Mouse (Mus musculus): ENCODE data around the gene Tsga10ip. TPM values are rescaled to one million over a fixed set of nuclear protein-coding genes. Genes with fewer than 3 reads are reported as not detected.
A peak's percentile ranks its signal among the peaks of the same experiment; 100 is the strongest.

Tsga10ip gene
- polyA plus RNA-seq, 1 experiment from 2014 or later, result not detected

GRCm38 (mm10) chr19:5425906-5426565 lies 23.7 kb upstream of the Tsga10ip start:
- Histone ChIP-seq H3K4me1 (ENCODE audit: control insufficient read depth, insufficient read depth, low read length) (peaks cover 21% of the 10 kb centered on the region), H3K4me2 (replicated peaks; ENCODE audit: low read depth, low read length) (peak overlapping the region; percentile 91), H3K27me3 (ENCODE audit: control insufficient read depth, insufficient read depth, low read length) (no peaks in the 10 kb centered on the region), H3K36me3 (ENCODE audit: control insufficient read depth, insufficient read depth, low read length) (peaks cover 20% of the 10 kb centered on the region), H3K27ac (ENCODE audit: low read length) (peak overlapping the region; percentile 78; the same call in 1 of the 2 replicates), H3K4me3 (ENCODE audit: low read depth, low read length) (peak overlapping the region; percentile 69), H3K9ac (replicated peaks; ENCODE audit: low read depth, low read length) (peak overlapping the region; percentile 92), H3K9me3 (ENCODE audit: control insufficient read depth, low read depth, low read length) (no peaks in the 10 kb centered on the region)
- 87% methylated on average over 18 of the region's 18 CpGs for WGBS
- ATAC-seq (ENCODE audit: insufficient number of reproducible peaks, insufficient read depth, low FRiP score, low read depth), result no peak

DNA sequence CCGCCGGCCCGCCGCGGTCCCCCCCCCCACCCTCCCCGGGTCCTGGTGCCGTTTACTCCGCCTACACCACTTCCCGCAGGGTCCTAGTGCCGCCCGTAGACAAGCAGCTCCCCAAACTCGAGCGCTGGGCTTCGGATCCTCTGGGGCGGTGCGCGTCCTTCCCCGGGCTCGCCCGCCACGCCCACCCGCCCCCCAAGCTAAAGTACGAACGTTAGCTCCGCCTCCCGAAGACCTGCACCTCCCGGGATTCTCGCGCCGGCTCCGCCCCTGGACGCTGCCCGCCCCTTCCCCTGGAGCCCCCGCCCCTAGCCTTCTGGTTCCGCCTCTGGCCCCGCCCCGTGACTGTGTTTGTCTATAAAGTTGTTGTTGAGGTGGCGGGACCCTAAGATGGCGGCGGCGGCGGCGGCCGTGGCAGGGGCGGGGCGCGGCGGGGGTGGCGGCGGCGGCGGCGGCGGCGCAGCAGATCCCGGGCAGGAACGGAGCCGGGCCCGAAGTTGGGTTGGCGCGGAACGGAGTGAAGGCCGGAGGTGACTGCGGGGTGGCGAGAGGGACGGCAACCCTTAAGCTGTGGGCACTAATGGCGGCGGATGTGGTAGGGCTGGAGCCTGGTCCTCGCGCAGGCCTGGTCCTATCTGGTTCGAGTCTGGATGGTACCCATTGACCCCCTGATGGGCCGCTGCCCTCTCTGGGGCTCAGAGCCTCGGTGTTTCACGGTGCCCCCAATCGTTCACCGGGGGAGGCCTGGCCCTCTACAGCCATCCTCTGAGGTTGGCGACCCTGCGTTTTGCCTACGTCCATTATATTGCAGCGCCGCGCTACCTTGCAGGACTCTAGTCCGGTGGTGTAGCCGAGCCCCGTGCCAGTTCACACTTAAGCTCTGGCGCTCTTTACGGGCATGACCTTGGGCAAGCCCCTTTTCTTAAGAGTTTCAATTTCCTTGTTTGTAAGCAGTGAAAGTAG lies 22.7 kb upstream of the Tsga10ip start, which contains the start of the genes Drap1 and AI837181:
Gene Drap1, minus strand, starts transcription at position 198 of the 960 bp plus-strand sequence.
Gene AI837181, plus strand, starts transcription at position 363 of the 960 bp plus-strand sequence.
- H3K9ac ChIP-seq (replicated peaks; ENCODE audit: low read depth, low read length), result peak within 1 kb of the TSS; percentile 92
- H3K27ac ChIP-seq (ENCODE audit: low read length), result peak within 1 kb of the TSS; percentile 90
- H3K4me1 ChIP-seq (ENCODE audit: control insufficient read depth, insufficient read depth, low read length), result peaks cover 21% of the 10 kb centered on the region
- peaks cover 20% of the 10 kb centered on the region for H3K36me3 ChIP-seq (ENCODE audit: control insufficient read depth, insufficient read depth, low read length)
- no peaks in the 10 kb centered on the region for H3K27me3 ChIP-seq (ENCODE audit: control insufficient read depth, insufficient read depth, low read length)
- under 1% methylated on average over 86 of the region's 87 CpGs for WGBS
- H3K4me2 ChIP-seq (replicated peaks; ENCODE audit: low read depth, low read length), result peak within 1 kb of the TSS; percentile 91
- ATAC-seq (ENCODE audit: insufficient number of reproducible peaks, insufficient read depth, low FRiP score, low read depth), result peak; percentile 92
- H3K9me3 ChIP-seq (ENCODE audit: control insufficient read depth, low read depth, low read length), result no peaks in the 10 kb centered on the region
- peak within 1 kb of the TSS; percentile 69 for H3K4me3 ChIP-seq (ENCODE audit: low read depth, low read length)

DNA sequence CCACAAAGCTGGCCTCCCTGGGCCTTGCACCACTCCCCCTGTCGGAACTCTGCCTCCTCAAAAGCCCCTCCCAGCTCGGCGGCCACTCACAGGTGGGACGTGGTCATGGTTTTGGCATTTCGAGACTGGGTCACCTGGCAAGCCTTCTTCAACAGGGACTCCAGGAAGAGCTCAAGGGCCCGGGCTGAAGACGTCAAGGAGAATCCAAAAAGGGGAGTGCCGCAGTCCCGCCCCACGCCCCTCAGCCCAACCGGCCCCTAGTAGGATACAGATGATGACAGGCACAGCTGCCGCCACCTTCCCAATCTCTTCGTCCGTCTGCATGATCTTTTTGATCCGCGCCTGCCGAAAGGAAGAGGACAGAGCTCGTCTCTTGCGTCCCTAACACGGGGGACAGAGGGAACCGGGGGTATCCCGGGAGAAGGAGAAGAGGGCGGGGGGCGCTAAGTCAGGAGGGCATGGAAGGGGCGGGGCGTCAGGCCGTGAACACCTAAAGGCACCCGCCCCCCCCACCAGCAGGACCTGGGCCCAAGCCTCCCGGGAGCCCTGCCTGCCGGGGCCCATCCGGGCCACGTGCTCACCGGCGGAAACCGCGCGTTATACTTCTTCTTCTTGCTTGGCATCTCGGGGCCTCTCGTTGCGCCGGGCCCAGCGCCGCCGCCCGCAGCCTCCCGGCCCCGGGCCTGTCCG lies 21.9 kb upstream of the Tsga10ip start:
- Histone ChIP-seq H3K9ac (replicated peaks; ENCODE audit: low read depth, low read length) (peak overlapping the region; percentile 80), H3K36me3 (ENCODE audit: control insufficient read depth, insufficient read depth, low read length) (peaks cover 20% of the 10 kb centered on the region), H3K4me3 (ENCODE audit: low read depth, low read length) (peak overlapping the region; percentile 69), H3K27me3 (ENCODE audit: control insufficient read depth, insufficient read depth, low read length) (no peaks in the 10 kb centered on the region), H3K27ac (ENCODE audit: low read length) (peak overlapping the region; percentile 90), H3K4me2 (replicated peaks; ENCODE audit: low read depth, low read length) (peak overlapping the region; percentile 65), H3K4me1 (ENCODE audit: control insufficient read depth, insufficient read depth, low read length) (peaks cover 21% of the 10 kb centered on the region), H3K9me3 (ENCODE audit: control insufficient read depth, low read depth, low read length) (no peaks in the 10 kb centered on the region)
- WGBS, result under 1% methylated on average over 29 of the region's 48 CpGs
- peak; percentile 74 for ATAC-seq (ENCODE audit: insufficient number of reproducible peaks, insufficient read depth, low FRiP score, low read depth)

DNA sequence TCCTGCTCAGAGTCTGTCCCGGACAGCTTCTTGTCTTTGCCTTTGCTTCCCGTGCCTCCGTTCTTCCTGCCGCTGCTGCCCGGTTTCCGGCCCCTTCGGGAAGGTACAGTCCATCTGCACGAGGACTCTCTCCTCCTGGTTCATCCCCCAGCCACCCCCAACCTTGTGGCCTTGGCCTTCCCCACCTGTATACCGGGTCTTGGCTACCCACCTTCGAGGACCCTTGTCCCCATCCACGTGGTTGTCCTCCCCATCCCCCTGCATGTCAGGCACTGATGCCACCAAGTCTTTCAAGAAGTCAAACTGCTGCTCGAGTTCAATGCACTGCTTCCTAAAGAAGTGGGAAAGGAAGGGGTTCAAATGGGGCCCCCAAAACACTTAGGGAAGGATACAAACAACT lies 21.2 kb upstream of the Tsga10ip start:
- peak overlapping the region; percentile 90; the same call in 1 of the 2 replicates for H3K27ac ChIP-seq (ENCODE audit: low read length)
- peak overlapping the region; percentile 65 for H3K4me2 ChIP-seq (replicated peaks; ENCODE audit: low read depth, low read length)
- peak overlapping the region; percentile 69 for H3K4me3 ChIP-seq (ENCODE audit: low read depth, low read length)
- H3K9ac ChIP-seq (replicated peaks; ENCODE audit: low read depth, low read length), result peak overlapping the region; percentile 80
- no peaks in the 10 kb centered on the region for H3K27me3 ChIP-seq (ENCODE audit: control insufficient read depth, insufficient read depth, low read length)
- no peaks in the 10 kb centered on the region for H3K9me3 ChIP-seq (ENCODE audit: control insufficient read depth, low read depth, low read length)
- H3K36me3 ChIP-seq (ENCODE audit: control insufficient read depth, insufficient read depth, low read length), result peaks cover 20% of the 10 kb centered on the region
- H3K4me1 ChIP-seq (ENCODE audit: control insufficient read depth, insufficient read depth, low read length), result peaks cover 21% of the 10 kb centered on the region
- no peak for ATAC-seq (ENCODE audit: insufficient number of reproducible peaks, insufficient read depth, low FRiP score, low read depth)
- WGBS, result 58% methylated on average over 12 of the region's 12 CpGs

DNA sequence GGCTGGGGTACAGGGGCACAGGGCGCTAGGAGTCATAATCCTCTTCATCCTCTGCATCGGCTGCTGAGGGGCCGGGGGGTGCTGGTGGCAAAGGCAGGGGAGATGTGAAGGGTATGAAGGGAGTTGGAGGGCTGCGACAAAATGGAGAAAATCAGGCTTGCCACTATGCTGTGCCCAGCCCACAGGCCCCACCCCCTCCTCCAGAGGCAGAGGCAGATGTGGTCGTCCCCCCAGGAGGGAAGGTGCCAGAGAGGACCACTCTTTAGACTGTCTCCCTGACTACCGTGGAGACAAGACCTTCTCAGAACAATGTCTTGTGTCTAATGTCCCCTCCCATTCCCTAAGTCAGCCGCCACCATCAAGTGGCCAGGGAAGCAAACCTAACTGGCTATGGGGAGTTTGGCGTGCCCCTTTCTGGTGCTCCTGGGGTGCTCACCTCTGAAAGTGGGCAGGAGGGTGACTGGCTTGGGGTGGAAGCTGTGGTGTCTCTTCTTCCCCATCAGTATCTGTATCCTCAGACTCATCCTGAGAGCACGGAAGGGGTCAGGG lies 20.6 kb upstream of the Tsga10ip start:
- Histone ChIP-seq H3K4me3 (ENCODE audit: low read depth, low read length) (no peak overlapping the region), H3K27me3 (ENCODE audit: control insufficient read depth, insufficient read depth, low read length) (no peaks in the 10 kb centered on the region), H3K4me2 (replicated peaks; ENCODE audit: low read depth, low read length) (peak overlapping the region; percentile 65; the same call in 1 of the 2 replicates), H3K9me3 (ENCODE audit: control insufficient read depth, low read depth, low read length) (no peaks in the 10 kb centered on the region), H3K9ac (replicated peaks; ENCODE audit: low read depth, low read length) (peak overlapping the region; percentile 80; the same call in 1 of the 2 replicates), H3K36me3 (ENCODE audit: control insufficient read depth, insufficient read depth, low read length) (peaks cover 20% of the 10 kb centered on the region), H3K27ac (ENCODE audit: low read length) (no peak overlapping the region), H3K4me1 (ENCODE audit: control insufficient read depth, insufficient read depth, low read length) (peaks cover 21% of the 10 kb centered on the region)
- ATAC-seq (ENCODE audit: insufficient number of reproducible peaks, insufficient read depth, low FRiP score, low read depth), result no peak
- 85% methylated on average over 9 of the region's 9 CpGs for WGBS

- H3K27ac ChIP-seq (ENCODE audit: low read length), result no peak overlapping the region
- no peaks in the 10 kb centered on the region for H3K27me3 ChIP-seq (ENCODE audit: control insufficient read depth, insufficient read depth, low read length)
- no peaks in the 10 kb centered on the region for H3K9me3 ChIP-seq (ENCODE audit: control insufficient read depth, low read depth, low read length)
- peaks cover 21% of the 10 kb centered on the region for H3K4me1 ChIP-seq (ENCODE audit: control insufficient read depth, insufficient read depth, low read length)
- 82% methylated on average over 10 of the region's 10 CpGs for WGBS
- no peak overlapping the region for H3K4me2 ChIP-seq (replicated peaks; ENCODE audit: low read depth, low read length)
- no peak for ATAC-seq (ENCODE audit: insufficient number of reproducible peaks, insufficient read depth, low FRiP score, low read depth)
- H3K4me3 ChIP-seq (ENCODE audit: low read depth, low read length), result no peak overlapping the region
- H3K9ac ChIP-seq (replicated peaks; ENCODE audit: low read depth, low read length), result no peak overlapping the region
- H3K36me3 ChIP-seq (ENCODE audit: control insufficient read depth, insufficient read depth, low read length), result peaks cover 20% of the 10 kb centered on the region
Measured at GRCm38 (mm10) chr19:5422267-5422666, 19.9 kb upstream of the Tsga10ip start.

GRCm38 (mm10) chr19:5421784-5422183 lies 19.5 kb upstream of the Tsga10ip start:
- no peak overlapping the region for H3K9ac ChIP-seq (replicated peaks; ENCODE audit: low read depth, low read length)
- no peak for ATAC-seq (ENCODE audit: insufficient number of reproducible peaks, insufficient read depth, low FRiP score, low read depth)
- peaks cover 15% of the 10 kb centered on the region for H3K36me3 ChIP-seq (ENCODE audit: control insufficient read depth, insufficient read depth, low read length)

More at GRCm38 (mm10) chr19:5421784-5422183, 19.5 kb upstream of the Tsga10ip start:
- Histone ChIP-seq H3K4me1 (ENCODE audit: control insufficient read depth, insufficient read depth, low read length) (peaks cover 21% of the 10 kb centered on the region), H3K4me2 (replicated peaks; ENCODE audit: low read depth, low read length) (no peak overlapping the region), H3K4me3 (ENCODE audit: low read depth, low read length) (no peak overlapping the region), H3K27ac (ENCODE audit: low read length) (no peak overlapping the region), H3K9me3 (ENCODE audit: control insufficient read depth, low read depth, low read length) (no peaks in the 10 kb centered on the region), H3K27me3 (ENCODE audit: control insufficient read depth, insufficient read depth, low read length) (no peaks in the 10 kb centered on the region)
- 87% methylated on average over 5 of the region's 5 CpGs for WGBS
